Mouse (Mus musculus) G1E-ER4 (cell line): Measurements from ENCODE around the gene Slc35f6. TPM values are rescaled to one million over a fixed set of nuclear protein-coding genes. Genes with fewer than 3 reads are reported as not detected.

ENCODE experiments used
- GATA1 ChIP-seq: IDR thresholded peaks from one replicate; pipeline ENCODE4 v1.8.0; 2012; ENCODE audit warnings: low read length, inconsistent platforms
- polyA plus RNA-seq: library from polyadenylated mRNA; stranded (reverse); fragments of >175 nt; gene quantifications from 2 replicates; pipeline ENCODE4 v1.2.3, GENCODE M21; 2012

Slc35f6 gene
- polyA plus RNA-seq, 1 experiment, result 10.7 TPM

- TF ChIP-seq GATA1, result no peak
Measured at GRCm38 (mm10) chr5:30630401-30630800, 17.3 kb upstream of the Slc35f6 start.

GRCm38 (mm10) chr5:30632134-30632533, 15.6 kb upstream of the Slc35f6 start:
- TF ChIP-seq GATA1, result no peak

- TF ChIP-seq GATA1, result no peak
Measured at GRCm38 (mm10) chr5:30636994-30637393, 10.7 kb upstream of the Slc35f6 start.

GRCm38 (mm10) chr5:30638041-30638440, 9.7 kb upstream of the Slc35f6 start:
- no peak for TF ChIP-seq GATA1

- TF ChIP-seq GATA1, result no peak
Measured at GRCm38 (mm10) chr5:30643477-30644179, 4.1 kb upstream of the Slc35f6 start.

- TF ChIP-seq GATA1, result no peak
Measured at GRCm38 (mm10) chr5:30646036-30646435, 1.7 kb upstream of the Slc35f6 start.

GRCm38 (mm10) chr5:30647396-30647795, 337 bp upstream of the Slc35f6 start:
- no peak for TF ChIP-seq GATA1

GRCm38 (mm10) chr5:30649558-30649957, 1.8 kb downstream of the Slc35f6 start:
- TF ChIP-seq GATA1, result no peak

- no peak for TF ChIP-seq GATA1
Measured at GRCm38 (mm10) chr5:30650756-30651155, 3.0 kb downstream of the Slc35f6 start.

- no peak for TF ChIP-seq GATA1
Measured at GRCm38 (mm10) chr5:30651554-30651953, 3.8 kb downstream of the Slc35f6 start.

GRCm38 (mm10) chr5:30653246-30653645, 5.5 kb downstream of the Slc35f6 start:
- TF ChIP-seq GATA1, result no peak

- TF ChIP-seq GATA1, result no peak
Measured at GRCm38 (mm10) chr5:30655042-30655441, 7.3 kb downstream of the Slc35f6 start.

- TF ChIP-seq GATA1, result no peak
Measured at GRCm38 (mm10) chr5:30655526-30656195, 7.9 kb downstream of the Slc35f6 start.

GRCm38 (mm10) chr5:30659042-30659441, 11.3 kb downstream of the Slc35f6 start:
- no peak for TF ChIP-seq GATA1

GRCm38 (mm10) chr5:30660278-30660677, 12.5 kb downstream of the Slc35f6 start:
- no peak for TF ChIP-seq GATA1

GRCm38 (mm10) chr5:30660813-30661212, 13.1 kb downstream of the Slc35f6 start:
- TF ChIP-seq GATA1, result no peak

GRCm38 (mm10) chr5:30665360-30665759, 17.6 kb downstream of the Slc35f6 start:
- no peak for TF ChIP-seq GATA1
